Mouse (Mus musculus): ENCODE data around the gene Hnrnpa1. TPM values are rescaled to one million over a fixed set of nuclear protein-coding genes. Genes with fewer than 3 reads are reported as not detected.
"Not testable (repeated sequence)": the region's sequence is repeated elsewhere in the genome, so short reads cannot be mapped to it uniquely, and the experiment has no call there.

Gene Hnrnpa1
- polyA plus RNA-seq, 1 experiment from 2014 or later, result 591 TPM

- Histone ChIP-seq H3K9ac (peak within 1 kb of the TSS; percentile 97), H3K36me3 (peaks cover 8% of the 10 kb centered on the region; the same call in 1 of the 2 replicates), H3K27me3 (replicated peaks) (no peaks in the 10 kb centered on the region), H3K4me1 (peaks cover 61% of the 10 kb centered on the region), H3K27ac (peak within 1 kb of the TSS; percentile 98), H3K4me2 (peak within 1 kb of the TSS; percentile 81), H3K4me3 (peak within 1 kb of the TSS; percentile 77), H3K9me3 (replicated peaks) (no peaks in the 10 kb centered on the region)
- 2% methylated on average over 15 of the region's 15 CpGs for WGBS (ENCODE audit: insufficient replicate concordance)
- peak; percentile 96 for ATAC-seq
Measured at GRCm38 (mm10) chr15:103257790-103258728, 17.8 kb downstream of the Hnrnpa1 start, which contains the start of gene Nfe2. Gene Nfe2 (minus strand): TSS chr15:103258403.

- Histone ChIP-seq H3K27me3 (replicated peaks) (no peaks in the 10 kb centered on the region), H3K36me3 (no peaks in the 10 kb centered on the region), H3K4me3 (0 out of 2 replicates have a peak overlapping the region, but pooled peaks have one; percentile 77), H3K4me1 (peaks cover 67% of the 10 kb centered on the region), H3K9me3 (replicated peaks) (no peaks in the 10 kb centered on the region), H3K9ac (peak overlapping the region; percentile 75), H3K4me2 (peak overlapping the region; percentile 81), H3K27ac (peak overlapping the region; percentile 98)
- no peak for ATAC-seq
- WGBS (ENCODE audit: insufficient replicate concordance), result 40% methylated on average over 5 of the region's 5 CpGs
Measured at GRCm38 (mm10) chr15:103259162-103259561, 18.9 kb downstream of the Hnrnpa1 start.

GRCm38 (mm10) chr15:103259989-103260388 is 19.8 kb downstream of the Hnrnpa1 start:
- WGBS (ENCODE audit: insufficient replicate concordance), result 13% methylated on average over 1 of the region's 1 CpGs
- Histone ChIP-seq H3K4me3 (no peak overlapping the region), H3K27ac (peak overlapping the region; percentile 98), H3K9me3 (replicated peaks) (no peaks in the 10 kb centered on the region), H3K27me3 (replicated peaks) (no peaks in the 10 kb centered on the region), H3K4me1 (peaks cover 76% of the 10 kb centered on the region), H3K36me3 (no peaks in the 10 kb centered on the region), H3K9ac (peak overlapping the region; percentile 19; the same call in 1 of the 2 replicates), H3K4me2 (peak overlapping the region; percentile 18; the same call in 1 of the 2 replicates)
- ATAC-seq, result no peak

GRCm38 (mm10) chr15:103264794-103265193 is 24.6 kb downstream of the Hnrnpa1 start:
- Histone ChIP-seq H3K4me1 (peaks cover 68% of the 10 kb centered on the region), H3K4me3 (no peak overlapping the region), H3K4me2 (no peak overlapping the region), H3K9ac (no peak overlapping the region), H3K9me3 (replicated peaks) (no peaks in the 10 kb centered on the region), H3K27ac (peak overlapping the region; percentile 69), H3K36me3 (no peaks in the 10 kb centered on the region), H3K27me3 (replicated peaks) (no peaks in the 10 kb centered on the region)
- ATAC-seq, result peak; percentile 62
- WGBS (ENCODE audit: insufficient replicate concordance), result 66% methylated on average over 2 of the region's 2 CpGs

- Histone ChIP-seq H3K27me3 (replicated peaks) (no peaks in the 10 kb centered on the region), H3K27ac (peak overlapping the region; percentile 27; the same call in 1 of the 2 replicates), H3K36me3 (no peaks in the 10 kb centered on the region), H3K4me1 (peaks cover 59% of the 10 kb centered on the region), H3K9ac (peak overlapping the region; percentile 3; the same call in 1 of the 2 replicates), H3K4me2 (no peak overlapping the region), H3K9me3 (replicated peaks) (no peaks in the 10 kb centered on the region), H3K4me3 (no peak overlapping the region)
- WGBS (ENCODE audit: insufficient replicate concordance), result 46% methylated on average over 4 of the region's 4 CpGs
- ATAC-seq, result no peak
Measured at GRCm38 (mm10) chr15:103268903-103269302, 28.7 kb downstream of the Hnrnpa1 start.

- H3K36me3 ChIP-seq, result peaks cover 13% of the 10 kb centered on the region
- peak within 1 kb of the TSS; percentile 81 for H3K27ac ChIP-seq
- H3K9me3 ChIP-seq (replicated peaks), result no peaks in the 10 kb centered on the region
- 1% methylated on average over 38 of the region's 38 CpGs for WGBS (ENCODE audit: insufficient replicate concordance)
- no peaks in the 10 kb centered on the region for H3K27me3 ChIP-seq (replicated peaks)
- peak; percentile 98 for ATAC-seq
- H3K4me1 ChIP-seq, result peaks cover 66% of the 10 kb centered on the region
- peak within 1 kb of the TSS; percentile 87 for H3K9ac ChIP-seq
- H3K4me2 ChIP-seq, result peak within 1 kb of the TSS; percentile 80
- peak within 1 kb of the TSS; percentile 90 for H3K4me3 ChIP-seq
Measured at GRCm38 (mm10) chr15:103272419-103273279, 32.4 kb downstream of the Hnrnpa1 start, which contains the start of gene Copz1. Gene Copz1 (plus strand): TSS chr15:103272714.

GRCm38 (mm10) chr15:103275943-103276342 is 35.7 kb downstream of the Hnrnpa1 start:
- H3K27ac ChIP-seq; ATAC-seq; H3K4me3 ChIP-seq; H3K9me3 ChIP-seq (replicated peaks); H3K9ac ChIP-seq; H3K4me2 ChIP-seq; H3K27me3 ChIP-seq (replicated peaks): not testable (repeated sequence)
- Histone ChIP-seq H3K4me1 (peaks cover 75% of the 10 kb centered on the region), H3K36me3 (peaks cover 37% of the 10 kb centered on the region)
- 95% methylated on average over 3 of the region's 3 CpGs for WGBS (ENCODE audit: insufficient replicate concordance)

- Histone ChIP-seq H3K4me1 (peaks cover 82% of the 10 kb centered on the region), H3K27ac (peak overlapping the region; percentile 70), H3K9ac (peak overlapping the region; percentile 30), H3K27me3 (replicated peaks) (no peaks in the 10 kb centered on the region), H3K4me3 (no peak overlapping the region), H3K36me3 (peaks cover 41% of the 10 kb centered on the region), H3K4me2 (no peak overlapping the region), H3K9me3 (replicated peaks) (no peaks in the 10 kb centered on the region)
- no peak for ATAC-seq
- 64% methylated on average over 7 of the region's 7 CpGs for WGBS (ENCODE audit: insufficient replicate concordance)
Measured at GRCm38 (mm10) chr15:103277949-103278348, 37.7 kb downstream of the Hnrnpa1 start.

- Histone ChIP-seq H3K36me3 (peaks cover 52% of the 10 kb centered on the region), H3K4me1 (peaks cover 75% of the 10 kb centered on the region), H3K9me3 (replicated peaks) (no peaks in the 10 kb centered on the region), H3K4me3 (no peak overlapping the region), H3K4me2 (0 out of 2 replicates have a peak overlapping the region, but pooled peaks have one; percentile 30), H3K27ac (peak overlapping the region; percentile 83), H3K27me3 (replicated peaks) (no peaks in the 10 kb centered on the region), H3K9ac (no peak overlapping the region)
- WGBS (ENCODE audit: insufficient replicate concordance), result 53% methylated on average over 3 of the region's 3 CpGs
- ATAC-seq, result no peak
Measured at GRCm38 (mm10) chr15:103279750-103280149, 39.5 kb downstream of the Hnrnpa1 start.

GRCm38 (mm10) chr15:103280817-103281464 is 40.7 kb downstream of the Hnrnpa1 start:
- Histone ChIP-seq H3K36me3 (peaks cover 57% of the 10 kb centered on the region), H3K27me3 (replicated peaks) (no peaks in the 10 kb centered on the region), H3K9me3 (replicated peaks) (no peaks in the 10 kb centered on the region), H3K4me1 (peaks cover 78% of the 10 kb centered on the region), H3K4me3 (0 out of 2 replicates have a peak overlapping the region, but pooled peaks have one; percentile 0), H3K4me2 (peak overlapping the region; percentile 30; the same call in 1 of the 2 replicates), H3K27ac (peak overlapping the region; percentile 83), H3K9ac (peak overlapping the region; percentile 57)
- WGBS (ENCODE audit: insufficient replicate concordance), result 41% methylated on average over 3 of the region's 3 CpGs
- peak; percentile 53 for ATAC-seq

Data from liver, embryonic 12.5 days (tissue).